Mouse (Mus musculus) midbrain, embryonic 13.5 days (tissue): ENCODE measurements around the gene Tigd4. TPM values are rescaled to one million over a fixed set of nuclear protein-coding genes. Genes with fewer than 3 reads are reported as not detected.

ENCODE experiments used
- ATAC-seq: fragments of 200-750 bp; cut with Nextera tagmentation; 2 replicates; pipeline ENCODE4 v1.8.0; 2017; ENCODE audit warnings: mild to moderate bottlenecking, moderate TSS enrichment, moderate library complexity
- H3K27ac ChIP-seq: fragments of 300-500 bp; sonication (generic); 2 replicates; pipeline ENCODE4 v1.5.1; 2015; ENCODE audit warnings: inconsistent platforms, mild to moderate bottlenecking, moderate library complexity
- H3K27me3 ChIP-seq: fragments of 300-500 bp; sonication (generic); 2 replicates; pipeline ENCODE4 v1.6.1; 2015; ENCODE audit warnings: mild to moderate bottlenecking, inconsistent platforms
- H3K36me3 ChIP-seq: fragments of 300-500 bp; sonication (generic); 2 replicates; pipeline ENCODE4 v1.6.1; 2015; ENCODE audit warnings: mild to moderate bottlenecking, inconsistent platforms
- H3K4me1 ChIP-seq: fragments of 300-500 bp; sonication (generic); replicated peaks from 2 replicates; pipeline ENCODE4 v1.6.1; 2015; ENCODE audit warnings: inconsistent platforms
- H3K4me2 ChIP-seq: fragments of 300-500 bp; sonication (generic); replicated peaks from 2 replicates; pipeline ENCODE4 v1.6.1; 2015; ENCODE audit warnings: moderate library complexity, mild to moderate bottlenecking, inconsistent platforms
- H3K4me3 ChIP-seq: fragments of 300-500 bp; sonication (generic); replicated peaks from 2 replicates; pipeline ENCODE4 v1.5.1; 2015; ENCODE audit warnings: mild to moderate bottlenecking, inconsistent platforms
- H3K9ac ChIP-seq: fragments of 300-500 bp; sonication (generic); replicated peaks from 2 replicates; pipeline ENCODE4 v1.6.1; 2015; ENCODE audit warnings: mild to moderate bottlenecking, inconsistent platforms
- H3K9me3 ChIP-seq: fragments of 300-500 bp; sonication (generic); 2 replicates; pipeline ENCODE4 v1.6.1; 2016; ENCODE audit warnings: mild to moderate bottlenecking, inconsistent platforms
- WGBS: fragments of 180-500 bp; shearing (Covaris S2); methylation state at CpG from one replicate; pipeline ENCODE4 v1.1.7; 2015; 5-methylcytosine and 5-hydroxymethylcytosine counted together
- polyA plus RNA-seq: library from polyadenylated mRNA; unstranded; fragments of >200 nt; fragmentation: Nextera tagmentation; extraction: Ambion mirVana; gene quantifications from 2 replicates; pipeline ENCODE4 v1.2.1, GENCODE M21; 2015

The Tigd4 gene
- polyA plus RNA-seq, 1 experiment from 2014 or later = not detected

DNA sequence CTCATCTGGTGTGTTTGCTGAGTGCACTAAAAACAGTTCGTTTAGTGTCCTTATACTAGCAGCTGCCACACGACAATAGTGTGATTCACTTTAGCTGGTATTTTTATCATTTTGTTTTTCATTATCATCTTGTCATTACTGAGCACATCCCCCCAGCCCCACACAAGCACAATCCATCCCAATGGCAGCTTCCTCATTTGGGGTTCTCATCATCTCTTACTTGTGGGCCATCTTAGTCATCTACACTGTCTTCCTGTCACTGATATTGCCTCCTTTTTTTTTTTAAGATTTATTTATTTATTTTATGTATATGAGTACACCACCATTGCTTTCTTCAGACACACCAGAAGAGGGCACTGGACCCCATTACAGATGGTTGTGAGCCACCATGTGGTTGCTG is 25.3 kb downstream of the Tigd4 start:
- no peak overlapping the region for H3K4me3 ChIP-seq
- H3K4me2 ChIP-seq = no peak overlapping the region
- no peaks in the 10 kb centered on the region for H3K36me3 ChIP-seq
- peaks cover 5% of the 10 kb centered on the region; the same call in 1 of the 2 replicates for H3K9me3 ChIP-seq
- ATAC-seq = no peak
- no peaks in the 10 kb centered on the region for H3K27me3 ChIP-seq
- no peaks in the 10 kb centered on the region for H3K4me1 ChIP-seq
- H3K9ac ChIP-seq = no peak overlapping the region
- no peak overlapping the region for H3K27ac ChIP-seq
- WGBS = 84% methylated on average over 2 of the region's 2 CpGs

DNA sequence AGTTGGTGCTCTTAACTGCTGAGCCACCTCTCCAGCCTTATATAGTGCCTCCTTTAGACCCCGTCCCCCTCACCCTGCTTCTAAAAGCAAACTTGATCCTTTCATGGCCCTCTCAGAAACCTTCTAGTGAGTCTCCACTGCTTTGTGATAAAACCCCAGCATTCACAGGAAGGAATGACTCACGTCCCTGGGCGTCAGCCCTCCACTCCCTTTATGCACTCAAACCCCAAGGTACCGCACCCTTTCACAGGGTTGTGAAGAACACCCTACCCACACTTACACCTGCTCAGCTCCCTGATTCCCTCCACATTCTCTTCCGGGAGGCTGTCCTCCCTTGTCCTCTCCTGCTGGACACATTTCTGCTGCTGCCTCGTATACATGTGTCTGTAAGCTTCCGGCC is 25.7 kb downstream of the Tigd4 start:
- Histone ChIP-seq H3K9me3 (peaks cover 5% of the 10 kb centered on the region; the same call in 1 of the 2 replicates), H3K36me3 (no peaks in the 10 kb centered on the region), H3K9ac (no peak overlapping the region), H3K27ac (no peak overlapping the region), H3K27me3 (no peaks in the 10 kb centered on the region), H3K4me2 (no peak overlapping the region), H3K4me3 (no peak overlapping the region), H3K4me1 (no peaks in the 10 kb centered on the region)
- no peak for ATAC-seq
- 96% methylated on average over 7 of the region's 7 CpGs for WGBS

DNA sequence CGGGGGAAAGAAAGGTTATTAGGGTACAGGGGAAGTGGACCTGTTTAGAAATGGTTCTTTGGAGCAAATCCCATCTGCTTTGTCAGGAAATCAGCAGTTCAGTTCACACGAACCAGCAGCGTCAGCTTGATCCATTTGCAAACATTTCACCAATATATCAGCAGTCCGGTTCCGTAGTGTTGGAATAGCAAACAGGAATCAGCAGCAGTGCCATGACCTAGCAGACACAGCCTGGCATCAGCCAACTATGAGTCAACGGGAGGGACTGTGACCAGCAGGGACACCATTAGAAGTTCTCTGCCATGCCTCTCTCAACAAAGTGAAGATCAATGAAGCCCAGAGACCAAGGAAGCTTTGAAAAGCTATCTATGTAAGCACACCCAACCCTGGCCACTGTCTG is 26.4 kb downstream of the Tigd4 start:
- H3K9me3 ChIP-seq = peaks cover 5% of the 10 kb centered on the region; the same call in 1 of the 2 replicates
- H3K4me1 ChIP-seq = no peaks in the 10 kb centered on the region
- H3K9ac ChIP-seq = no peak overlapping the region
- no peaks in the 10 kb centered on the region for H3K36me3 ChIP-seq
- H3K27me3 ChIP-seq = no peaks in the 10 kb centered on the region
- 93% methylated on average over 6 of the region's 6 CpGs for WGBS
- ATAC-seq = no peak
- H3K4me2 ChIP-seq = no peak overlapping the region
- no peak overlapping the region for H3K4me3 ChIP-seq
- H3K27ac ChIP-seq = no peak overlapping the region

DNA sequence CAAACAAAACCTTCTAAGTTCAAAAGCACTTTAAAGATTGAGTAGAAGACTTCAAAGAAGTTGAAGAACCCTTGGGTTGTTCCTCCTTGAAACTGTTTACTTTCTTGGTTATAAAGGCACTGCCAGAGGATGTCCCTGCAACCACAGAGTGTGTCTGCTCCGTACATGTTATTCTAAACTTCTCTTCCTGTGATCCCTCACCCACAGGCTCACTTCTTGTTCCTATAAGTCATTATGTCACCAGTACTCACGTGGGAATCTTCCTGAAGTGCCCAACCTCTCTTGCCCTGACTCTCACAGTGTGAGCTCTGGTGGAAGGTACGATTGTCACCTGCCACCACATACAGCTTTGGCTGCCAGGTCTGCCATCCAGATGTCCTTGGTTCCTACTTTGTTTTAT is 28.7 kb downstream of the Tigd4 start:
- H3K9me3 ChIP-seq = peaks cover 5% of the 10 kb centered on the region; the same call in 1 of the 2 replicates
- H3K4me1 ChIP-seq = no peaks in the 10 kb centered on the region
- WGBS = 71% methylated on average over 3 of the region's 3 CpGs

DNA sequence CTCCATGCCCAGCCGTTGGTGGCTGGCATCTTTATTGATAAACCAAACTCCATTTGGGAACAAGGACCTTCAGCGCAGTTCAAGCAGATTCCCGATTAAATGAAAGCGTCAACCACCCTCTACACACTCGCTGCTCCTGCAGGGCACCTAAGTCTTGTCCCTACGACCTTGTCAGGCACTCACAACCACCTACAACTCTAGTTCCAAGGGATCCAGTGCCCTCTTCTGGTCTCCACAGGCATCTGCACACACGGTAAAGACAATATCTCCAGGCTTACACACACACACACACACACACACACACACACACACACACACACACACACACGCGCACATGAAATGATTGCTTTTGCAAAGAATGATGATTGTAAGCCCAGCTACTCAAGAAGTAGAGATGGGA is 38.2 kb downstream of the Tigd4 start:
- ATAC-seq = no peak
- H3K9ac ChIP-seq = no peak overlapping the region
- no peaks in the 10 kb centered on the region for H3K4me1 ChIP-seq
- no peaks in the 10 kb centered on the region for H3K36me3 ChIP-seq
- no peak overlapping the region for H3K27ac ChIP-seq
- no peaks in the 10 kb centered on the region for H3K27me3 ChIP-seq
- H3K9me3 ChIP-seq = no peaks in the 10 kb centered on the region
- 95% methylated on average over 9 of the region's 9 CpGs for WGBS
- H3K4me2 ChIP-seq = no peak overlapping the region
- no peak overlapping the region for H3K4me3 ChIP-seq

More for the DNA sequence above, 28.7 kb downstream of the Tigd4 start:
- H3K9ac ChIP-seq = no peak overlapping the region
- H3K4me2 ChIP-seq = no peak overlapping the region
- no peaks in the 10 kb centered on the region for H3K36me3 ChIP-seq
- H3K4me3 ChIP-seq = no peak overlapping the region
- no peaks in the 10 kb centered on the region for H3K27me3 ChIP-seq
- ATAC-seq = no peak
- H3K27ac ChIP-seq = no peak overlapping the region

DNA sequence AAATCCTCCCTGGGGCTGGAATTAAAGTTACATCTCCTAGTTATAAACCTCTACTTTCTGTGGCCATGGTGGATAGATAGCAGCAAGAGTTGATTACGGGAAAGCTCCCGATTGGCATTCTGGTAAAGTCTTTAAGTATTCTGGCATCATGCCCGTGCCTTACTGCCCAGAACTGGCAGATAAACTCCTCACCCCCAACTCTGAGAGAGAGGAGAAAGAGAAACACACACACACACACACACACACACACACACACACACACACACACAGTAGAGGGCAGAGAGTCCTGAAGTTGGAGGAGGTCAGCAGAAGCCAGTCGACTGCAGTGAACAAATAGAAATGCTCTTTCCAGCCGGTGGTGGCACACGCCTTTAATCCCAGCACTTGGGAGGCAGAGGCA is 43.7 kb downstream of the Tigd4 start:
- Histone ChIP-seq H3K9me3 (no peaks in the 10 kb centered on the region), H3K27me3 (no peaks in the 10 kb centered on the region), H3K4me1 (peaks cover 5% of the 10 kb centered on the region; the same call in 1 of the 2 replicates), H3K27ac (no peak overlapping the region), H3K4me3 (no peak overlapping the region), H3K36me3 (no peaks in the 10 kb centered on the region), H3K9ac (no peak overlapping the region), H3K4me2 (no peak overlapping the region)
- ATAC-seq = no peak
- WGBS = 87% methylated on average over 6 of the region's 6 CpGs

DNA sequence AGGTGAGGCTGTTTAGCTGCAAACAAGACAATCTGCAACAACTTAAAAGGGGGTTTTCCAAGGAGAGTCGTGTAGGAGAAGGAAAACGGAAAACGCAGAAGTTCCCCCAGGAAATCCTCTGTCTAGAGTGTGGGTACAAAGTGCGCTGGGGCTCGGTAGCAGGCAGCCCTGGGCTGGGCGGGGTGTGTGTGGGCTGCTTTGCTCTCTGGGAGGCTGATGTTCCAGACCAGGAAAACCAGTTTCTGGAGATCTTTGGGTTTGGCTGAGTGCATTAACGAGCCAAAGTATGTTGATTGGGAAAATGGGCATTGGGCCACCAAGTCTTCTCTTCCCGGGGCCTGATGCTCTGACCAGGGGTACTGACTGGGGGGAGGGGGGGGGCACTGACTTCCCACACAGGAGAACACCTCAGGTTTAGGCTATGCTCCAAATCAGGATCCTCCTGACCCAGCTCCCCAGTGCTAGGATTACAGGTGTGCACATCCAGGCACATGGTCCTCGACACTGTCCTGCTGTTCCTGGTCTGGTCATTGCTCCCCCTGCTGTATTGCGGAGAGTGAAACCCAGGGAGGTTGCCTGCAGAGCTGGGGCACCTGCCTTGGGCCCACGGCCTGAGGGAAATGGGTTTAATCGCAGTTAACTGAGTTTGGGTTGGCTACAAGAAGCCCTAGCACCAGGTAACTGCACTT is 44.7 kb downstream of the Tigd4 start:
- 79% methylated on average over 12 of the region's 12 CpGs for WGBS
- H3K9ac ChIP-seq = no peak overlapping the region
- no peak overlapping the region for H3K27ac ChIP-seq

DNA sequence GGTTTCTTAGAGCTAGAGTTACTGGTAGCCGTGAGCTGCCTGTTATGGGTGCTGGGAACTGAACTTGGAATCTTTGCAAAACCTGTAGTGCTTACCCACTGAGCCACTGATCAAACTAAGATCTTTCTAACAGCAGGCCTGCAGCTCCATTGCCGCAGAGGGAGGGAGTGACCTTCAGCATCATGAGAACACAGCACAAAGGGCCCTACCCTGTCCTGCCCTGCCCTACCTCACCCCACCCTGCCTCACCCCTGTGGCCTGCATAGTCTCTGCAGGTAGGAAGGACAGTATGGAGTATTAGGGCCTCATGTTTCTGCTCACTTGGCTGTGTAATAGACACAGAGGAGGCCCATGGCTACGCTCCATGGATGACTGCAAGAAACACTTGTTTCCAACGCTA is 45.5 kb downstream of the Tigd4 start:
- Histone ChIP-seq H3K27ac (no peak overlapping the region), H3K36me3 (no peaks in the 10 kb centered on the region), H3K9ac (no peak overlapping the region), H3K27me3 (no peaks in the 10 kb centered on the region), H3K4me2 (no peak overlapping the region), H3K4me1 (peaks cover 5% of the 10 kb centered on the region; the same call in 1 of the 2 replicates), H3K9me3 (no peaks in the 10 kb centered on the region), H3K4me3 (no peak overlapping the region)
- 84% methylated on average over 4 of the region's 4 CpGs for WGBS
- no peak for ATAC-seq

More for the DNA sequence above, 44.7 kb downstream of the Tigd4 start:
- Histone ChIP-seq H3K9me3 (no peaks in the 10 kb centered on the region), H3K4me2 (no peak overlapping the region), H3K36me3 (no peaks in the 10 kb centered on the region), H3K4me3 (no peak overlapping the region), H3K27me3 (no peaks in the 10 kb centered on the region), H3K4me1 (peaks cover 5% of the 10 kb centered on the region; the same call in 1 of the 2 replicates)
- no peak for ATAC-seq

DNA sequence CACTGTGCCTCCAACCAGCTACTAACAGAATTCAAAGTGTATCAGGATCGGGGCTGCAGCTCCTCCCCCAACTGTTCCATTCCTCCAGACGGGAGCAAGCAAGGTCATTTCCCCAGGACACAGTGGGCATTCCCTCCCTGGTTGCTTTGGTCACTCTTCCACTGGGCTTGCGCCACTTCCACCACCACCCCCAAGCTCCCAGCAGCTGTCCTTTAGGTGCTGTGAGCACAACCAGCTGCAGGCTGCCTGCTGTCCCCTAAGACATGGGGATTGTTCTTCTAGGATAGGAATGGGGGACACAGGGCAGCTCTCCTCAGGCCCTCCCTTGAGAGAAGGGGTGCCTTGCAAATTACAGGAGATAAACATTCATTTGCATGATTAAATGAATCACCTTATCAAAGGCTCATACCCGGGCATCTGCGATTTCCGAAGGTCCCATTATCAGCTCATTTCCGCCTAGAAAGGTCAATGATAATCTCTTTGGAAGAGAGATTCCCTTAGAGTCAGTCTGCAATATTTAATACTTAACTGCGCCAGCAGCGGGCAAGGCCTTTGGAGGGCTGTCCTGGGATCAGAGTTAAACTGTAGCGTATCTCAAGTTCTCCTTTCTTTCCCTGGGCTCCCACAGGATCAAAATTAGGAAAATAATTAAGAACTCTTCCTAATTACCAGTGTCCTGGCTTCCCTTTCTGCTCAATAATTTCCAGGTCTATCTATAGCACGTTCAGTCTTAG is 46.6 kb downstream of the Tigd4 start:
- H3K9me3 ChIP-seq = no peaks in the 10 kb centered on the region
- H3K36me3 ChIP-seq = no peaks in the 10 kb centered on the region
- WGBS = 41% methylated on average over 11 of the region's 11 CpGs
- peaks cover 5% of the 10 kb centered on the region; the same call in 1 of the 2 replicates for H3K4me1 ChIP-seq
- no peak for ATAC-seq
- no peak overlapping the region for H3K27ac ChIP-seq
- no peak overlapping the region for H3K4me3 ChIP-seq
- H3K27me3 ChIP-seq = no peaks in the 10 kb centered on the region
- H3K9ac ChIP-seq = no peak overlapping the region
- H3K4me2 ChIP-seq = no peak overlapping the region

DNA sequence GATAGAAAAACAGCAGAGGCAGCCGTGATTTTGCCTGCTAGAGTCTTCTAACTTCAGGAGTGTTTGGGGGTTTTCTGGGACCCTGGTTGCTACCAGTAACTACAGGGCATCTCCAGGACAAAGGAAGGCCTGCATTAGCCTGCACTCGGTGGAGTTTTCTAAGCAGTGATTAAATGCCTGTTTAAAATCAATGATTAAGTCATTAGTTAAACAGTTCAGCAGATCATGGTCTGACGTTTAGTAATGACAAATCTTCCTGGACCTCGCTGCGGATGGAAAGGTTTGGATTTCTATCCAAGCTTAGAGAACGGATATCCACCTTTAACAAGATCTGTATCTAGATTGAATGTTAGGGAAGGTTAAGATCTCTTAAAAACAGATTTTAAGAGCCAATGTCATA is 47.2 kb downstream of the Tigd4 start:
- no peaks in the 10 kb centered on the region for H3K36me3 ChIP-seq
- no peak for ATAC-seq
- no peak overlapping the region for H3K4me3 ChIP-seq
- H3K4me2 ChIP-seq = no peak overlapping the region
- no peak overlapping the region for H3K27ac ChIP-seq
- peaks cover 5% of the 10 kb centered on the region; the same call in 1 of the 2 replicates for H3K4me1 ChIP-seq
- H3K9me3 ChIP-seq = no peaks in the 10 kb centered on the region
- no peak overlapping the region for H3K9ac ChIP-seq
- 49% methylated on average over 6 of the region's 6 CpGs for WGBS
- H3K27me3 ChIP-seq = no peaks in the 10 kb centered on the region

DNA sequence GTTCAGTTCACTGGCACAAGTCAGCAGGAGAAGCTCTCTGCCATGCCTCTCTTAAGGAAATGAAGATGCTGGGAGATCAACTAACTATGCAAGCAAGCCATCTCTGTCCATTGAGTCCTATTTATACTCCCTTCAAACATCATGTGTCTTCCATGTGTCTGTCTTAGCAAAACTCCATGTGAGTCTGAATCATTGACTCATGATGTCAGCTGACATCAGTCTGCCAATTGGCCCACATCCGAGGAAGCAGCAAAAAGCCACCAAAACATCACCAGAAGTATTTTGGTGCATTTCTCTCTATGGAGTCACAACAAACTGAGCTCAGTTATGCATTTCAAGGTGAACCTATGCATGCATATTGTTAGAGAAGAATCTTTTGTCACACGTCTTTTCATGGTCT is 48.0 kb downstream of the Tigd4 start:
- Histone ChIP-seq H3K4me2 (no peak overlapping the region), H3K9ac (no peak overlapping the region), H3K9me3 (no peaks in the 10 kb centered on the region), H3K27me3 (no peaks in the 10 kb centered on the region), H3K4me1 (peaks cover 5% of the 10 kb centered on the region; the same call in 1 of the 2 replicates), H3K27ac (no peak overlapping the region), H3K36me3 (no peaks in the 10 kb centered on the region), H3K4me3 (no peak overlapping the region)
- WGBS = 89% methylated on average over 2 of the region's 2 CpGs
- no peak for ATAC-seq

DNA sequence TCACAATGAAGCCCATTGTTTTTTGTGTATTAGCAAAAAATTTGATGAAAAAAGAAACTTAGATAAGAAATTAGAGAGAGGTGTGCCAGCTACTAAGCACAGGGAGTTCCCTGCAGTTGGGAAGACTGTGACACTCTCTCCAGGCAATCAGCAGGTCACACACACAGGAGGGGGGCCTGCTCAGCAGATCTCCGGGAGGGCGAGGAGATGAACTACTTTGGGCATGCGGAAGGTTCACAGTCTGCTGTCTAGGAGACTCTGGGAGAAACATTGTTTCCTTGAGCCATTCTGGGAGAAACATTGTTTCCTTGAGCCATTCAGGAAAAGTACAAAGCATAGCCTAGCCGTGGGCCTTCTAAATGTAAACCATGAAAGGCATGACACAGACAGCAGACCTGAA is 49.6 kb downstream of the Tigd4 start:
- no peak for ATAC-seq
- Histone ChIP-seq H3K4me3 (no peak overlapping the region), H3K27ac (no peak overlapping the region), H3K9ac (no peak overlapping the region), H3K27me3 (no peaks in the 10 kb centered on the region), H3K9me3 (no peaks in the 10 kb centered on the region), H3K36me3 (no peaks in the 10 kb centered on the region), H3K4me2 (no peak overlapping the region), H3K4me1 (peaks cover 11% of the 10 kb centered on the region)
- 40% methylated on average over 4 of the region's 4 CpGs for WGBS
